Mouse (Mus musculus): ENCODE data around the gene Plcb4. TPM values are rescaled to one million over a fixed set of nuclear protein-coding genes. Genes with fewer than 3 reads are reported as not detected.
"Not testable (repeated sequence)": the region's sequence is repeated elsewhere in the genome, so short reads cannot be mapped to it uniquely, and the experiment has no call there.

The Plcb4 gene
- polyA plus RNA-seq, 1 experiment from 2014 or later = 32.8 TPM

DNA sequence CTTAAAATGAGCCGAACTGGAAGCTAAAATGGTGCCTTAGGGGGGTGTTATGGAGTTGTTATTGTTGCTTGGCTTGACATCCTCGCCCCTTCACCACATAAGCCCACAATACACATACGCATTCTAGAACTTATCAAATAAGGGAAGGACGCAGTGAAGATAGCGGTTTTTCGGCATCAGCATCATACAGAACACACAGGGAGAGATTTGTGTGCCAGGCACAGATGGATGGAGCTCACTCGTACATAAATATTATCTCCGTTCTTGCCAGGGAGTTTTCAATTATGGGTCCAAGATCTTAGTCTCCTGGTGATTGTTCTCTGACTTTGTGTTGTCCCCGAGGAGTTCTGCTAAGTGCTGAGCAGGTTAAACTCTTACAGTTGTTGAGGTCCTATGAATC lies 50.0 kb downstream of the Plcb4 start:
- Histone ChIP-seq H3K27ac (no peak overlapping the region), H3K4me2 (replicated peaks) (no peak overlapping the region), H3K9ac (no peak overlapping the region), H3K9me3 (no peaks in the 10 kb centered on the region), H3K36me3 (no peaks in the 10 kb centered on the region), H3K27me3 (replicated peaks) (no peaks in the 10 kb centered on the region), H3K4me1 (peaks cover 21% of the 10 kb centered on the region), H3K4me3 (no peak overlapping the region)
- ATAC-seq (ENCODE audit: low FRiP score, low read depth) = no peak
- 89% methylated on average over 9 of the region's 9 CpGs for WGBS

DNA sequence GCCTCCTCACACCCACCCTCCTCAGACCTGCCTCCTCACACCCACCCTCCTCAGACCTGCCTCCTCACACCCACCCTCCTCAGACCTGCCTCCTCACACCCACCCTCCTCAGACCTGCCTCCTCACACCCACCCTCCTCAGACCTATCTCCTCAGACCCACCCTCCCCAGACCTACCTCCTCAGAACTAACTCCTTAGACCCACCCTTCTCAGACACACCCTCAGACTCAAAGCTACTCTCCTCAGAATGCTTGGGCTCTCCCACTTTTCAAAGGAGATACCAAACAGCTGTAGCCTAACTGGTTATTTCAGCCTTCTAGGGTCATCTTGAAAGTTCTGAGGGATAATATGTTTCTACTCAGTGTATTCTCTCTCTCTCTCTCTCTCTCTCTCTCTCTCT lies 50.9 kb downstream of the Plcb4 start:
- H3K4me3 ChIP-seq; H3K4me2 ChIP-seq (replicated peaks); H3K9me3 ChIP-seq; H3K9ac ChIP-seq; H3K36me3 ChIP-seq; H3K27me3 ChIP-seq (replicated peaks); ATAC-seq (ENCODE audit: low FRiP score, low read depth); H3K27ac ChIP-seq: not testable (repeated sequence)
- peaks cover 21% of the 10 kb centered on the region for H3K4me1 ChIP-seq

DNA sequence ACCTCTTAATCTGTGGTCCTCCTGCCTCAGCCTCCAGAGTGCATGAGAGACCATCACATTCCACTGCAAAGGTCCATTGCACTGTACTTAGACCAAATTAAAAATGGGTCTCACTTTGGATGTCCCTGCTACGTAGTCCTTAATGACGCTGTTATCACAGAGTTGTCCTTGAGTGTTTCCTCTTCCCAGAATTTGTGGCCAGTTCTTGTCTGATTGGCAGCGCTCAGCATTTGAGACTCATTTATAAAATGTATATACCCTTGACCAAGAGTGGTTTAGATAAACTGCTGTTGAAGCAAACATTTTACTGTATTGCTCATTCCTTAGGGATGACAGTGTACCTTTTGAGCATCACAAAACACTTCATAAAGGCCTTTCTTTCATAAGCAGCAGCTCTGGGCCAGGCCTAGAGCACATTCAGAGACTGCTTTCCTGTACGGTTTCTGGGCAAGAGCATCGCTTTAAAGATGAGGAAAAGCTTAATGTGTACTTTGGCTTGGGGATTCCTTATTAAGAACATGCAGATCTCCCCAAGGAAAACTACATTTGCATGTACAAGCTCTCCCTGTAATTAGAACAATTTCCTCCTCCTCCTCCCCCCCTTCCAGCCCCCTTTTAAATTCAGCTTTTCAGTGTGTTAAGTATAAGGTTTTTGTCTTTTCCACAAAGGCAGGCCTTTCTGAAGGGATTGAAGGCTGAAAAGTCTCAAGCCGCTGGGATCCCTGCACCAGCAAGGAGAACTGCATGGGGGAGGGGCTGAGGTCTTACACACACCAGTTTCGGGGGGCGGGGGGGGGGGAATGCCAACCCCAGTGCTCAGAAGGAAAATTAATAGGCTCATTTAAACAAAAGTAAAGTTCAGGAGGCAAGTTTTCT lies 52.5 kb downstream of the Plcb4 start:
- peak overlapping the region; percentile 50 for H3K4me2 ChIP-seq (replicated peaks)
- no peak overlapping the region for H3K4me3 ChIP-seq
- no peaks in the 10 kb centered on the region for H3K27me3 ChIP-seq (replicated peaks)
- ATAC-seq (ENCODE audit: low FRiP score, low read depth) = peak; percentile 85
- WGBS = 32% methylated on average over 8 of the region's 8 CpGs
- H3K4me1 ChIP-seq = peaks cover 21% of the 10 kb centered on the region
- H3K9me3 ChIP-seq = no peaks in the 10 kb centered on the region
- H3K36me3 ChIP-seq = no peaks in the 10 kb centered on the region
- no peak overlapping the region for H3K27ac ChIP-seq
- no peak overlapping the region for H3K9ac ChIP-seq

DNA sequence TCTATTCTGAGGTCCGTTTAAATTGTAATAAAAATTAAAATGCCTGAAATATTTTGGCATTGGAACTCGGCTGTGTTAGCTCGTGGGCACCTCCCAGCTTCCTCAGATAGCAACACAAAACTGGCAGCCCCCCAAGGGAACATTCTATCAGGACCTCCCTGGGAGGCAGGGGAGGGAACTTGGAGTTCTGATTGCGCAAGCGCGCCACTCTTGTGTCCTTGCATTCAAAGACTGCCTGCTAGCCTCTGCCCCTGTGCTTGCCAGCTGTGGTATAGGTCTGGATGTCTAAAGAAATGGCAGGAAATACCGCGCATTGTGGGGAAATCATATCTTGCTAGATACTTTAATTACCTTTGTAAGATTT lies 53.1 kb downstream of the Plcb4 start:
- H3K4me2 ChIP-seq (replicated peaks) = peak overlapping the region; percentile 50
- no peaks in the 10 kb centered on the region for H3K27me3 ChIP-seq (replicated peaks)
- no peak overlapping the region for H3K4me3 ChIP-seq
- H3K9ac ChIP-seq = no peak overlapping the region
- H3K4me1 ChIP-seq = peaks cover 21% of the 10 kb centered on the region
- ATAC-seq (ENCODE audit: low FRiP score, low read depth) = peak; percentile 92
- no peaks in the 10 kb centered on the region for H3K9me3 ChIP-seq
- 13% methylated on average over 8 of the region's 8 CpGs for WGBS
- no peaks in the 10 kb centered on the region for H3K36me3 ChIP-seq
- H3K27ac ChIP-seq = no peak overlapping the region

DNA sequence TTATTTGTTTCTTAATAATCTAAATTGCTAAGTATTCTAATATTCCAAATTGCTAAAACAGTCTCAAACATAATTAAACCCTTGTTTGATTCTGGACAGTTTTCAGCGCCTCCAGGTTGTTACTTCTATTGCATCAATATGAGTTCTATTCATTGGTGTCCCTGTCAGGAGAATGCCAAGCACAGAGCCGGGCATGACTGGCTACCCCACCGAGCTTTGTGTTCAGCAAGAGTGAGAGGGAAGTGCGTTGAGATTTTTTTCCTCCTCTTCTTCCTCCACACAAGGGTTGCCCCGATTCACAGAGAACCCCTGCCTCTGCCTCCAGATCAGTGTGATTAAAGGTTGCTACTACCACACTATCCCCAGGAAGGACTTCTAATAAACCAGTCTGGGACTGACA lies 53.5 kb downstream of the Plcb4 start:
- Histone ChIP-seq H3K4me2 (replicated peaks) (peak overlapping the region; percentile 20; the same call in 1 of the 2 replicates), H3K4me1 (peaks cover 23% of the 10 kb centered on the region), H3K27me3 (replicated peaks) (no peaks in the 10 kb centered on the region), H3K9me3 (no peaks in the 10 kb centered on the region), H3K36me3 (no peaks in the 10 kb centered on the region), H3K4me3 (no peak overlapping the region), H3K9ac (no peak overlapping the region), H3K27ac (no peak overlapping the region)
- peak; percentile 26 for ATAC-seq (ENCODE audit: low FRiP score, low read depth)
- WGBS = 20% methylated on average over 5 of the region's 5 CpGs

DNA sequence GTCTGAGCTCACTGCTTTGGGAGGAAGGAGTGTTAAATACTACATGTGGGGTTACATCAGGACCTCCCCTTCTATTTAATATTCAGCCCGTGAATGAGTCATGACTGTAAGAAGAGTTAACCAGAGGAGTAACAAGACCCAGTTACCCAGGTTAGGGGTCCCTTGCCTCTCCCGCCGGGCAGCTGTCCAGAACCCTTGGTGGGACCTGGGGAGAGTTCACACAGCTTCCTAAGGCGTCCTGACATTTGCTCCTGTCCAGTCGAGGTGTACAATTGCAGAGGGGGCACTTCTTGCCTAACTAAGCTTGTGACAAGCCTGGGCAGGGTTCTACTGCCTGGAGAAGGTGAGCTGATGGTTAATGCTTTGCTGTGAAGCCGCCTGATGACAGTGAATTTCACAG lies 54.1 kb downstream of the Plcb4 start:
- peaks cover 29% of the 10 kb centered on the region for H3K4me1 ChIP-seq
- ATAC-seq (ENCODE audit: low FRiP score, low read depth) = no peak

DNA sequence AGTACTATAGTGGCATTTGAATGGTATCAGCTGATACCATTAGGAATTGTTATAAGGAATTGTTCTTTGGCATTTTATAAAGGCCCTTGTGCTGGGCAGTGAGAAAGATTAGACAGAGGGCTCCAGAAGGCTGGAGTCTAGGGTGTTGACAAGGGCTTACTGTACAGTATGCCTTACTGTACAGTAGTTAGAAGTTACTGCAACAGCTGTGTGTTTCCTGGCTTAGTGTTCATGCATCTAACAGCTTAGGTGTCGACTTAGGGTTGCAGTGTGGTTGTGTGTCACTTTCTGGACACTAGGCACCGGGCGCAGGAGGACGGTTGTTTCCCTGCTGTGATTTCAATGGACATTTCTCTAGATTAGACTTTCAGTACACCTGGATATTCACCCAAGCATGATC lies 57.4 kb downstream of the Plcb4 start:
- no peak for ATAC-seq (ENCODE audit: low FRiP score, low read depth)
- no peak overlapping the region for H3K4me3 ChIP-seq
- H3K9ac ChIP-seq = no peak overlapping the region
- WGBS = 90% methylated on average over 4 of the region's 4 CpGs
- H3K4me2 ChIP-seq (replicated peaks) = no peak overlapping the region
- no peak overlapping the region for H3K27ac ChIP-seq
- no peaks in the 10 kb centered on the region for H3K27me3 ChIP-seq (replicated peaks)
- no peaks in the 10 kb centered on the region for H3K36me3 ChIP-seq
- H3K9me3 ChIP-seq = no peaks in the 10 kb centered on the region
- H3K4me1 ChIP-seq = peaks cover 25% of the 10 kb centered on the region

More for the DNA sequence above, 54.1 kb downstream of the Plcb4 start:
- Histone ChIP-seq H3K27me3 (replicated peaks) (no peaks in the 10 kb centered on the region), H3K36me3 (no peaks in the 10 kb centered on the region), H3K9me3 (no peaks in the 10 kb centered on the region), H3K27ac (no peak overlapping the region), H3K9ac (no peak overlapping the region), H3K4me3 (no peak overlapping the region), H3K4me2 (replicated peaks) (no peak overlapping the region)
- WGBS = 62% methylated on average over 6 of the region's 6 CpGs

DNA sequence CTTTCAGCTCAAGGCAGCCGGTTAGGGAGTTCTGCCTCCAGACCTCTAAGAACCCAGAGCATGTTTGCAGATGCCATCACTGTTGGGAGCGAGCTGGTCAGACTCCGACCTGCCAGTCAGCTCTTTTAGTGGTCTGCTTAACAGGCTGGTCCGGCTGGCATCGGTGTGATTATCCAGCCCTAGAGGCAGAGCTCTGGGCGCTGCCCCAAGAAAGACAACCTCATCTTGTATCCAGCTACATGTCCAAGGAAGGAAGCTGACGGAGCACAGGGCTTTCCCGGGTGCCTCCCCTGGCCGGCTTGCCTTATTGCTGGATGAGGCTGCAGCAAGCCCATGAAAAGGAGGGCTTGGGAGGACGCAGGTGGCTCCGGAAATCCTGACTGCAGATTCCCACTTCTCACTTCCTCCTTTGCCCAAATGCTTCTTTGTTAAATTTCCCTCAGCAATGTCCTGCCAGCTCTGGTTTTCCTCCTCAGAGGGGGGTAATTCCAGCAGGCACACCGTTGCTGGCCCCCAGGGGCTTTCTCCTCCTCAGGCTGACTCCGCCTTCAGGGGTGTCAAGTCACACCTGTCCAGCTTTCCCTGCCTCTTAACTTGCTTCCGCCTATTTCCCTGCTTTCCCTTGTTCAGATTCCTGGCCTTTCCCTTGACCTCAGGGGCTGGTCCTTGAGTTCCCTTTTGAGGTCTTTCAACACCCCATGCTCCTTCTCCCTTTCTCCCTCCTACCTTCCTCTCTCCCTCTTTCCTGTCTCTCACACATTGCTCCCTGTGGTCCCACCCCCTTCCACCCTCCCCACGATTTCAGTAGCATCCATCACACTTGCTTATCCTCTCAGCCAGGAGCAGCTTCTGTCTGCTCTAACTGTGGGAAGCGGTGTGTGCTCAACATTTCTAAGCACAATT lies 58.7 kb downstream of the Plcb4 start:
- Histone ChIP-seq H3K9ac (no peak overlapping the region), H3K9me3 (no peaks in the 10 kb centered on the region), H3K4me2 (replicated peaks) (peak overlapping the region; percentile 31; the same call in 1 of the 2 replicates), H3K36me3 (no peaks in the 10 kb centered on the region), H3K27me3 (replicated peaks) (no peaks in the 10 kb centered on the region), H3K27ac (no peak overlapping the region), H3K4me3 (no peak overlapping the region), H3K4me1 (peaks cover 14% of the 10 kb centered on the region)
- 27% methylated on average over 16 of the region's 16 CpGs for WGBS
- ATAC-seq (ENCODE audit: low FRiP score, low read depth) = 0 out of 2 replicates have a peak, but pooled peaks have one; percentile 22

DNA sequence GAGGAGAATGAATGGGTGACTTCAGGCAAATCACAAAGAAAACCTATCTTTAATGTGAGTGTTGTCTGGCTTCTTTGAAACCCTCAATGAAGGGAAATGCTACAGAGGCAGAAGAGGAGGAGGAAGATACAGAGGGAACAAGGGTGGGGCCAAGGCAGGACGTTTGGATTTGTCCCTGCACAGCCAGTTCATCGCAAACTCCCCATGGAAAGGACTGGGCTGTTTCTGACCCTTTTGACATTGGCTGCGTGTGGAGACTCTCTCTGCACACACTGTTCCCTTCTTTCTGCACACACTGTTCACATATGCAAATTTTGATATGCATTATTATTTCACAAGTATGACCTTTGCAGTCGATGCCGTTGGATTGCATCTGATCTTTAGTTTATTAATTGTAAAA lies 63.3 kb downstream of the Plcb4 start:
- WGBS = 62% methylated on average over 5 of the region's 5 CpGs
- Histone ChIP-seq H3K27ac (no peak overlapping the region), H3K4me2 (replicated peaks) (no peak overlapping the region), H3K36me3 (no peaks in the 10 kb centered on the region), H3K27me3 (replicated peaks) (no peaks in the 10 kb centered on the region), H3K4me3 (no peak overlapping the region), H3K9me3 (no peaks in the 10 kb centered on the region), H3K4me1 (peaks cover 8% of the 10 kb centered on the region), H3K9ac (no peak overlapping the region)
- ATAC-seq (ENCODE audit: low FRiP score, low read depth) = no peak

DNA sequence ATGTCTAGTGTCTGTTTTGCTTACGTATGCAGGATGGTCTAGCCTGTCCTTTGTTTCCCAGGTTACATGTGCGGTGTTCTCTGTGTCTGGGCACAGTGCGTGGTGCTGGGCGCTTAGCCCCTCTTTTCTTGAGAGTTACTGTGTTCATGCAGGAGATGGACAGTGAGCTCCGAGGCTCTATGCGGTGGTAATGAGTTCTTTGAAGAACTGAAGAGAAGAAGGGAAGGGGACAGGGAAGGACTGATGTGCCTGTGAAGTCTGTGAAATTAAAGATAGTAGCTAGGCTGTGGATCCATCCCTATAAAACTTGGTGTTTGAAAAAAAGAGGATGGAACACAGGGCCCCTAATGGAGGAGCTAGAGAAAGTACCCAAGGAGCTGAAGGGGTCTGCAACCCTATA lies 64.6 kb downstream of the Plcb4 start:
- ATAC-seq (ENCODE audit: low FRiP score, low read depth) = no peak
- H3K27me3 ChIP-seq (replicated peaks) = no peaks in the 10 kb centered on the region
- no peak overlapping the region for H3K9ac ChIP-seq
- H3K36me3 ChIP-seq = no peaks in the 10 kb centered on the region
- no peaks in the 10 kb centered on the region for H3K9me3 ChIP-seq
- 90% methylated on average over 6 of the region's 6 CpGs for WGBS
- H3K4me3 ChIP-seq = no peak overlapping the region
- no peak overlapping the region for H3K4me2 ChIP-seq (replicated peaks)
- no peaks in the 10 kb centered on the region; the same call in 1 of the 2 replicates for H3K4me1 ChIP-seq
- no peak overlapping the region for H3K27ac ChIP-seq

DNA sequence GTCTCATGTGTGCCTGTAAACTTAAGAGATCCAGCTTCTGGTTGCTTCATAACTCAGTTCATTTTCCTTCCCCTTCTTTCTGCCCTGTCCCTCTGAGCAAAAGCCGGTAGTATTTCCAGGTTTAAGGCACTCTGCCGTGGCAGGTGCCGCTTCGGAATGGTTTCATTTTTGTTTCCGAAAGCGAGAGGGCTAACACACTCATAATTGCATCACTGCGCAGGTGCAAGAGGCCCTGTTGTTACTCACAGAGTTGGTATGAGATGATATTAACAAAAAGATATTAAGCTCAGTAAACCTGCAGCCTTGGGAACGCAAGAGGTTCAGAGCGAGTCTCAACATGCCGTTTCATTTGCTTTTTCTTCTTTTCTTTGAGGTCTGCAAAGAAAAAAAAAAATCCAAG lies 65.7 kb downstream of the Plcb4 start:
- Histone ChIP-seq H3K27ac (no peak overlapping the region), H3K4me3 (no peak overlapping the region), H3K9me3 (no peaks in the 10 kb centered on the region), H3K4me2 (replicated peaks) (no peak overlapping the region), H3K36me3 (no peaks in the 10 kb centered on the region), H3K27me3 (replicated peaks) (no peaks in the 10 kb centered on the region), H3K4me1 (no peaks in the 10 kb centered on the region; the same call in 1 of the 2 replicates), H3K9ac (no peak overlapping the region)
- WGBS = 92% methylated on average over 10 of the region's 10 CpGs
- ATAC-seq (ENCODE audit: low FRiP score, low read depth) = no peak

DNA sequence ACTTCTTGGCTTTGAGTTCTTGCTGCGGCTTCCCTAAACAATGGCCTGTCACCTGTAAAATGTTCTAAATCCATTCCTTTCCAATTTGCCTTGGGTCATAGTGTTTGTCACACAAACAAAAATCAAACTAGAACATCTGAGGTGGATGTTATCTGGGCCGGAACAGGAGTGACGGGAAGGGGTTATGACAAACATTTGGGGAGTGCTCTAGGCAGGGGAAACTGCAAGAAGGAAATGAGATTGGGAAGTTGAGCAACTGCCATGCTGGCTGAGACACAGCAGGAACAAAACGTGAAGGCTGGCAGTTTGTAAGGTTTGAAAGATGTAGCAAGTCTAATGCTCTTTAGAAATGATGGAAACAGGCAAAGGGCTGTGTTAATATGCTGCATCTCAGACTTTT lies 66.6 kb downstream of the Plcb4 start:
- no peak overlapping the region for H3K4me2 ChIP-seq (replicated peaks)
- no peak overlapping the region for H3K9ac ChIP-seq
- no peaks in the 10 kb centered on the region; the same call in 1 of the 2 replicates for H3K4me1 ChIP-seq
- no peak for ATAC-seq (ENCODE audit: low FRiP score, low read depth)
- no peaks in the 10 kb centered on the region for H3K9me3 ChIP-seq
- H3K27me3 ChIP-seq (replicated peaks) = no peaks in the 10 kb centered on the region
- H3K27ac ChIP-seq = no peak overlapping the region
- no peaks in the 10 kb centered on the region for H3K36me3 ChIP-seq
- H3K4me3 ChIP-seq = no peak overlapping the region
- 80% methylated on average over 4 of the region's 4 CpGs for WGBS
